Mouse (Mus musculus) olfactory bulb, adult 2 months (tissue): ENCODE measurements around the gene Zfhx3.

Experiments
- CTCF ChIP-seq: fragments of 200-500 bp; IDR thresholded peaks from 2 replicates; pipeline ENCODE4 v1.5.1; 2012; ENCODE audit warnings: low read depth, mild to moderate bottlenecking, low read length, moderate library complexity; ENCODE audit not compliant: insufficient read depth
- POLR2A ChIP-seq: fragments of 200-500 bp; IDR thresholded peaks from 2 replicates; pipeline ENCODE4 v1.6.1; 2012; ENCODE audit warnings: mild to moderate bottlenecking, low read depth, low read length, moderate library complexity; ENCODE audit not compliant: insufficient read depth

- TF ChIP-seq CTCF (no peak), POLR2A (no peak)
Observed at GRCm38 (mm10) chr8:108608678-108609077, 666.2 kb downstream of the Zfhx3 start.
